Mouse (Mus musculus) liver, adult 2 months (tissue): ENCODE results near the gene Pax8.

Source experiments
- CTCF ChIP-seq: fragments of 200-500 bp; IDR thresholded peaks from 2 replicates; pipeline ENCODE4 v1.5.1; 2011; ENCODE audit warnings: low read depth, low read length, control low read depth
- POLR2A ChIP-seq: fragments of 200-500 bp; IDR thresholded peaks from 2 replicates; pipeline ENCODE4 v1.6.1; 2011; ENCODE audit warnings: low read length, control low read depth; ENCODE audit not compliant: insufficient read depth; ENCODE audit errors: extremely low read depth

- TF ChIP-seq CTCF, result no peak; the same call in 1 of the 2 replicates
- TF ChIP-seq POLR2A, result no peak
Measured at GRCm38 (mm10) chr2:24490564-24490963, 15.2 kb upstream of the Pax8 start.
